Mouse (Mus musculus) bone marrow, adult 2 months (tissue): ENCODE measurements around the gene Gm21746. TPM values are rescaled to one million over a fixed set of nuclear protein-coding genes. Genes with fewer than 3 reads are reported as not detected.
"Not testable (repeated sequence)": the region's sequence is repeated elsewhere in the genome, so short reads cannot be mapped to it uniquely, and the experiment has no call there.

Experiments used
- H3K27ac ChIP-seq: fragments of 200-500 bp; 2 replicates; pipeline ENCODE4 v1.5.1; 2012; ENCODE audit warnings: low read depth, mild to moderate bottlenecking, control low read depth, inconsistent platforms, low read length; ENCODE audit not compliant: control insufficient read depth, poor library complexity, insufficient read depth
- H3K4me1 ChIP-seq: fragments of 200-500 bp; 2 replicates; pipeline ENCODE4 v1.6.1; 2011; ENCODE audit warnings: low read length; ENCODE audit not compliant: control insufficient read depth, insufficient read depth
- H3K4me3 ChIP-seq: fragments of 200-500 bp; replicated peaks from 2 replicates; pipeline ENCODE3; 2011; ENCODE audit warnings: mild to moderate bottlenecking, low read depth, low read length, control low read depth; ENCODE audit not compliant: control insufficient read depth
- WGBS: fragments of 180-500 bp; shearing (Covaris S2); methylation state at CpG from one replicate; pipeline ENCODE4 v1.1.7; 2018; 5-methylcytosine and 5-hydroxymethylcytosine counted together
- polyA plus RNA-seq: library from polyadenylated mRNA; stranded (reverse); fragments of >200 nt; gene quantifications from 2 replicates; pipeline ENCODE4 v1.2.4, GENCODE M21; 2011; ENCODE audit warnings: low replicate concordance; ENCODE audit not compliant: missing spikeins, insufficient read depth, insufficient read length

The Gm21746 gene
- polyA plus RNA-seq, result not detected in 2 replicates

GRCm38 (mm10) chrY:6237895-6238294 is at the start of gene Gm21746:
Gene Gm21746, minus strand, starts transcription at chrY:6237995.
- H3K4me3 ChIP-seq, H3K4me1 ChIP-seq, H3K27ac ChIP-seq: not testable (repeated sequence)
- 68% methylated on average over 2 of the region's 3 CpGs for WGBS

GRCm38 (mm10) chrY:6266798-6267197 is 29.0 kb upstream of the Gm21746 start, which contains the start of gene Gm20873:
Gene Gm20873, plus strand, starts transcription at chrY:6267098.
- H3K4me1 ChIP-seq, H3K27ac ChIP-seq, H3K4me3 ChIP-seq: not testable (repeated sequence)

Other genes with a start within 250 kb of the Gm21746 start
- gene Gm20873, start 29.1 kb upstream of the Gm21746 start, polyA plus RNA-seq, result not detected in 2 replicates